Mouse (Mus musculus): ENCODE results near the gene Fndc3b.

- no peak for TF ChIP-seq GATA1 (IDR thresholded peaks at IDR 0.05; ENCODE audit: borderline replicate concordance, low read length)
- TF ChIP-seq FLI1 (IDR thresholded peaks at IDR 0.05; ENCODE audit: low read length), result no peak
These were observed 128.9 kb downstream of the Fndc3b start for GRCm38 (mm10) chr3:27581931-27582840.
